Mouse (Mus musculus) urinary bladder, adult 2 months (tissue): Measurements from ENCODE around the gene Tbc1d8. TPM values are rescaled to one million over a fixed set of nuclear protein-coding genes. Genes with fewer than 3 reads are reported as not detected.

Experiments used
- polyA plus RNA-seq: library from polyadenylated mRNA; depleted of rRNA; stranded (reverse); fragments of >200 nt; gene quantifications from 2 replicates; pipeline ENCODE4 v1.2.3, GENCODE M21; 2012; rRNA removed

Tbc1d8 gene
- polyA plus RNA-seq, 1 experiment: 40.9 TPM

Other genes with a start within 250 kb of the Tbc1d8 start
- 1,681 and 1,760 TPM in 2 replicates for gene Rpl31, start 110.9 kb downstream of the Tbc1d8 start, polyA plus RNA-seq
- gene Cnot11, start 56.2 kb upstream of the Tbc1d8 start, polyA plus RNA-seq: 16.8 and 17.1 TPM in 2 replicates
- 22.1 and 22.5 TPM in 2 replicates for gene Rnf149, start 98.7 kb upstream of the Tbc1d8 start, polyA plus RNA-seq
- gene Creg2, start 172.7 kb upstream of the Tbc1d8 start, polyA plus RNA-seq: 0.07 and 0.09 TPM in 2 replicates
- 0.10 and 0.23 TPM in 2 replicates for gene Rfx8, start 242.2 kb upstream of the Tbc1d8 start, polyA plus RNA-seq